Mouse (Mus musculus) ovary, adult 18-20 months (tissue): ENCODE measurements around the gene Chic2.

Experiments
- DNase-seq: peaks from one replicate; pipeline ENCODE4 v3.0.0; 2022; ENCODE audit warnings: low spot score, mixed read lengths

Gene Chic2

GRCm38 (mm10) chr5:75067125-75067756 is 22.7 kb upstream of the Chic2 start:
- DNase-seq = peak; percentile 39

- DNase-seq = no peak
Observed at GRCm38 (mm10) chr5:75066715-75067114, 22.1 kb upstream of the Chic2 start.

DNA sequence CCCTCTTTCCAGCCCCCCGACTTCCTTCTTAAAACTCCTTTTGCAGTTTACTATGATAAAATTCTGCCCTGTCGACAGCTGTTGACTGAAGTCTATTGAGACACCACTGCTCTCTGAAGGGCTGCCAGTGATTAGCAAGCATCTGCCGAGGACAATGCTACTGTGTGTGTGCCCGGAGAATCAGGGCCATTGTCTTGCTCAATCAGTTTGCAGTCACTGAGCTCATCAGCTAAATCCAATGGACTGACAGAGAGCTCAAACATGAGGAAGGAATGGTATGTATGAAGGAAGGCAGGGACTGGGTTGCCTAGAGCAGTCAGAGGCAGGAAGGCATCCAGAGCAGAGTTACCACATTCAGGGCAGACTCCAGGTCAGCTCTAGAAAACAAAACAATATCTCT is 18.6 kb upstream of the Chic2 start:
- no peak for DNase-seq

GRCm38 (mm10) chr5:75051109-75051508 is 6.5 kb upstream of the Chic2 start:
- no peak for DNase-seq

GRCm38 (mm10) chr5:75046681-75047321 is 2.2 kb upstream of the Chic2 start:
- DNase-seq = peak; percentile 31

DNA sequence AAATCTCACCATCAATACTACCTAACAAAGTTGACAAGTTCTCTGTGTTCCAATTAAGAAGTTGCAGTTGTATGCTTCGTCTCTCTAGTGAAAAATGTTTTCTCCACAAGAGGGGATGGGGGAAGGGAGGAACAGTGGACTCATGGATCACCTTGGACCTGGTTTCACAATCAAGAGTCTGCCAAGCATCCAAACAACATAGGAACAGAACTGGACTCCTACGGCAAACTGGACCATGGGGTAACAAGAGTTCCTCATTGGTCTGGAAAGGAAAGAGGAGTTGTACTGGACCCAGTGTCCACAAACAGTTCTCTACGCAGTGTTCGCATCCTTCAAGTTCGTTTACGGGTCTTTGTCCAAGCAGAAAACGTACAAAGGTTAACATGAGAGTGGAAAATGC is 797 bp upstream of the Chic2 start:
- no peak for DNase-seq

DNA sequence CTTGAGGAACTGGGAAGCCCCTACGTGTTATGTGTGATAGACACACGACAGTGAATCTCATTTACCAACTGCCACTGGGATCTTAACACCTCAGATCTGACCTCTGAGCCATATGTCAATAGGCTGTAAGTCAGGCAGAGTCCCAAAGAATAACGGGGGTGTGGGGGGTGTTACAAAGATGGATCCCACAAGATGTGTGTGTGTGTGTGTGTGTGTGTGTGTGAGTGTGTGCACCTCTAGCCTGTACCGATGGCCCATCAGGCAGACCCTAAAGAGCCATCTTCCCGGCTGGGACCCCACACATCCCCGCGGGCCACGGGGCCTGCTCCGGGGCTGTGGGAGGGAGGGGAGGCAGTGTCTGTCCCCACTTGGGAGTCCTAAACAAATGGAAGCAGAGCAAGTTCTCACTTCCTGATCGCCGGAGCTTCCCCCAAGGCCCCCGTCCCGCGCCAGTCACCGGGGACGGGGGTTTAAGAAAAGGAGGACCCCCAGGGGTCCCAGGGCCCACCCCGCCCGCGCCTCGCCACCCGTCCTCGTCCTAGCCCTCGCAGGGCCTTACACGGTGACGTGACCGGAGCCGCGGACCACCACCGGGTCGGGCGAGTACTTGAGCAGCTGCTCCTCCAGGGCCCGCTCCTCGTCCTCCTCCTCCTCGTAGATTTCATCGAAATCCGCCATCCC is 813 bp downstream of the Chic2 start:
- peak; percentile 26 for DNase-seq

DNA sequence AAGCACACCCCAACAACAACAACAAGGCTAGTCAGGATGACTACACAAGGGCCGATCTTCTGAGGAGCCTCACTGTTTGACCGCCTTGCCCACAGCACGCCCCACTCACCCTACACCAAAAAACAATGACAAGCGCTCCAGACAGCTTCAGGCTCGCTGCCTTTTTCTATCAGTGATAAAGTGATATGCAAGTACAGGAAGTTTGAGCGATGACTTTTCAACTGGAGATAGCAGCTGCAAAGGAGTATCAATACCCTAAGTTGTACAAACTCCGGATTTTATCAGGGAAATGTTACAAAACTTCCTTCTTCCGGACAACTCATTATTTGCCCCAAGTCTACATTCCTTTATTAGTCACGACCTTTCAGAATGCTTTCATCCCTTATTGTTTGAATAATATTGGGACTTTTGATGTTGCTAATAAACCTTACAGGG is 1.5 kb downstream of the Chic2 start:
- no peak for DNase-seq

DNA sequence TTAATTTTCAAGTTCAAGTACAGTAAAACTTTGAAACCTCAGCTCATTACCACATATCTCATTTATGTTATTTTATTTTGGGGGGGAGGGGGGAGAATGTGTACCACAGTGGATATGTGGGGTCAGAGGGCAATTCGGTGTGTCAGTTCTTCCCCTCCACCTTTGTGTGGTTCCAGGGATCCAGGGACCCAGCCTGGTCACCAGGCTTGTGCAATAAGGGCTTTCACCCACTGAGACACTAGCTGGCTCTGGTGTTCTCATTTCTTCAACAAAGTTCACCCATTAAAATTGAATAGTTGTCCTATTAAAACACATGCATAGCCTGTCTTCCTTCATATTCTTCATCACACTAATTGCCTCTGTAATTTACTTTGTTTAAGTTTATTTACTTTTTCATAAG is 5.3 kb downstream of the Chic2 start:
- no peak for DNase-seq

DNA sequence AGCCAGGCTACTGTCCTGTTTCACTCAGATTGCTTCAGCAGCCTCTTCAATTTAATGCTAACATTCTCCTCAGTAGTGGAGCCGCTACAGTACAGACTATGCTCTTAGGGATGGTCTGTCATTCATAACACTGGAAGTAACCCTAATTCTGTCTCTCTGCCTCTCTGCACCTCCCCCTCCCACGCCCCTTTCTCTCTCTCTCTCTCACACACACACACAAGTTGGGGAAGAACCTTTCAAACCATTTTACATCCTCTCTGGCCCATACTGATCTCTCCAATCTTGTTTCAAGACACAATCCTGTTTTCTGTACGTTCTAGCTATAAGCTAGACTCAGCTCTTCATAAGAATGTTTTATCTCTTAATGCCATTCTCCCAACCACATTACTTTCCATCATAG is 9.1 kb downstream of the Chic2 start:
- no peak for DNase-seq

- DNase-seq = no peak
Observed at GRCm38 (mm10) chr5:75014768-75015167, 29.8 kb downstream of the Chic2 start.

DNA sequence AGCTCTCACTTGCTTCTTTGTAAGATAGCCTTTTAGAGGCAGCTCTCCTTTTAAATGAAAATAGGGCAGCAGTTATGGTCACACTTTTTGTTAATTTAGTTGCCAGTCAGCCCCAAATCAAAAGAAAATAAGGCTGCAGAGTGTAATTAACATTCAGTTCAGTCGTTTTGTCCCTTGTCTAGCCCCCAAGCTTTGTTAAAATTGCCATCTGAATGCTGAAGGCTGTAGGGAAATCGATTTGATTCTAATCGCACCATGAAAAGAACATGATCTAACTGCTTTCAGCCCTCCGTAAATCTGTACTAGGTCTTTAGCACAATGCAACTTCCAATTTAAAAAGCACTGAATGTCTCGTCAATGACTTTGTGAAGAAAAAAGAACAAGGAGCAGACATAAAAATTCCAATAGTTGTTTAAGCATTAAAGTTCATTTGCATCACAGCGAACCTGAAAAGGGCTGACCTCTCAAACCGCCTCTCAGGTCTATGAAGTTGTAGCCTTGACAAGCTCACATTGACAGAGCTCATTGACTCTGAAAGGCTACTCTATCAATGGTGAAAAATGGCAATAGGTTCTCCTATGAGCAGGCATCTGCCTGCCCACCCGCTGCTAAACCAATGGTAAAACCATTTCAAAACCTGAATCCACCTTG is 31.7 kb downstream of the Chic2 start:
- DNase-seq = no peak

DNA sequence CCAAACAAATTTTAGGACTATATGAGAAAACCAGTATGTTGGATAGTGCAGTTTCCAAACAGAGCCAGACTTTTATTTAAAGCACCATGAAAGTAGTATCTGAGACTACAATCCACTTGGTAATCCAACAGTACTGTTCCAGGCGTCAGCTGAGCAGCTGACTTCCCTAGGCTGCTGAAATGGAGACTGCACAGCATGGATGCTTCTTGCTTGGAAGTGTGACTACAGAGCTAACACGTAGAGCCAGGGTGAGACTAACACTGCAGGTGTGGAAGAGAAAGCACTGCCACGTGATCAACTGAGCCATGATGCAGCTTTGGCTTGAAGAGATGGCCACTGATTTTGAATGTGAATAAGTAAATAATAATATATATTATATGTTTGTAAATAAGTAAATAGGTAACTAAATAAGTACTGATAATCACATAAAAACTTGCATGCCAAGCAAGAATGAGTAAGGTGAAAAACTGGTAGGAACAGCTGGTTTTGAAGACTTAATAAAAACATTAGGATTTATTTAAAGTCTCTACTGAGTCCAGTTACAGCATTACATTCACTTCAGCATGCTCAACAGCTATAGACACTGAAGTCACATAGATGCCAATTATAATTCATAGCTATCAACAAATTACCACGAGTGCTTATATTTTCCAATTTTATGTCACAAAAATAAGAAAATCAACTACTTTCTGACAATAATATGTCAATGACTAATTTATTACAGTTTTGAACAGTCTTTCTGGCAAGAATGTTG is 32.4 kb downstream of the Chic2 start:
- DNase-seq = no peak

GRCm38 (mm10) chr5:75004755-75005154 is 39.8 kb downstream of the Chic2 start:
- DNase-seq = no peak

GRCm38 (mm10) chr5:75002109-75002508 is 42.5 kb downstream of the Chic2 start:
- no peak for DNase-seq

DNA sequence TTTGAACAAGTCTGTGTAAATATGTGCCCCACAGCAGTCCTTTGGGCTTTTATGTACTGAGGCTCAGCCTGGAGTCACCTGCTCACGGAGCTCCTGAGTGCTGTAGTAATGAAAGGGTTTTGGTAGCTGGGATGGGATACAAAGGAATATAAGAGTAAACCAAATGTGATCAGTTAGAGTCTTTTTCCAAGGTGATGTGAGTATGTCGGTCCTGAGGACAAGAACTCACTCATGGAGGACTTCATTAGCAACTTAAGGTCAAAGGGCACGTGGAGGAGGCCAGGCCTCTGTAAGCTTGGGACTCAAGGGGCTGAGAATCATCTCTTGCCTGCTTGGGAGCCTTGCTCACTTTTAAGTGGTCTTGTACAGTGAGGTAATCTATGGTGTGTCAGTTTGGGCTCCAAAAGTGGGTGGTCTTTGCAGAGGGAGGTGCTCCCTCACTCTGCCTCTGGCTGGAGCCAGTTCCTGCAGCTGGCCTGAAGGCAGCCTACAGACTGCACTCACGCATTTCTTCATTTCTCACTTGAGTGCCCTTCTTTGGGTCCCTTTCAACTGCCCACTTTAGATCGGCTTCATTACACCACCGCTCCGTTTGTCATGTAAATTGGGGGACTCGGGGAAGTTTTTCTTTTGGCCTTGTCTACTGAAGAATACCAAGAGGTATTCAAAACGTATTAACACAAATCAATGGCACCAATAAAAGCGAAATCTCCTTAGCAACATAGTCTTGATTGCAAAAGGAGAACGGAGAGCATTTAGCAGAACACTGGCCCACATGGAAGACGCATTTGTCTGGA is 45.7 kb downstream of the Chic2 start:
- DNase-seq = no peak

GRCm38 (mm10) chr5:74994947-74995346 is 49.6 kb downstream of the Chic2 start:
- no peak for DNase-seq

GRCm38 (mm10) chr5:74984101-74984500 is 60.5 kb downstream of the Chic2 start:
- no peak for DNase-seq

- DNase-seq = no peak
Observed at GRCm38 (mm10) chr5:74980574-74980973, 64.0 kb downstream of the Chic2 start.

- DNase-seq = no peak
Observed at GRCm38 (mm10) chr5:74980154-74980553, 64.4 kb downstream of the Chic2 start.

DNA sequence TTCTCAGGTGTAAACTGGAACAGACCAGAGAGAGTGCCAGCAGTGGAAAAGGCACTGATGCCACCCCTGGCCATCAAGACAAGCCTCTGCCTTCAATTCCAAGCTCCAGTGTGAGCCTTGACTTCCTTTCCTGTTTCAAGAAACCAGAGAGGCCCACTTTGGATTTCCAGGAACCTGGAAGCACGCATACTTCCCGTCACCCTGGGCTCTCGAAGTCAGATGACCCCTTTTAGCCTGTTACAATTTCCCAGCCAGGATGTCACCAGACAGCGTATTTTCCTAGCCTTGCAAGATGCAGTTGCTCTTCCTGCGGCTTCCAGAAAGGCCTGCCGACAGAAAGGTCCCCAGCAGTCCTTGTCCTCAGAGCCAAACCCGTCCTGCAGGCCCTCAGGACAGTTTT is 65.0 kb downstream of the Chic2 start:
- no peak for DNase-seq
